Mouse (Mus musculus) small intestine, adult 2 months (tissue): Measurements from ENCODE around the gene Gadd45a. TPM values are rescaled to one million over a fixed set of nuclear protein-coding genes. Genes with fewer than 3 reads are reported as not detected.
"Not testable (repeated sequence)": the region's sequence is repeated elsewhere in the genome, so short reads cannot be mapped to it uniquely, and the experiment has no call there.

Experiments used
- H3K27ac ChIP-seq: fragments of 200-500 bp; 2 replicates; pipeline ENCODE4 v1.5.1; 2012; ENCODE audit warnings: low read depth, low read length, control low read depth, inconsistent platforms; ENCODE audit not compliant: insufficient read depth
- H3K27me3 ChIP-seq: fragments of 200-500 bp; 2 replicates; pipeline ENCODE4 v1.6.1; 2012; ENCODE audit warnings: mild to moderate bottlenecking, moderate library complexity, low read length, inconsistent platforms; ENCODE audit not compliant: control insufficient read depth, insufficient read depth
- H3K36me3 ChIP-seq: fragments of 200-500 bp; 2 replicates; pipeline ENCODE4 v1.6.1; 2012; ENCODE audit warnings: mild to moderate bottlenecking, low read length, control low read depth, inconsistent platforms; ENCODE audit not compliant: control insufficient read depth, insufficient read depth
- H3K4me1 ChIP-seq: fragments of 200-500 bp; 2 replicates; pipeline ENCODE4 v1.6.1; 2012; ENCODE audit warnings: low read length, inconsistent platforms, mixed read lengths; ENCODE audit not compliant: control insufficient read depth, insufficient read depth, insufficient read length
- H3K4me3 ChIP-seq: fragments of 200-500 bp; 2 replicates; pipeline ENCODE4 v1.5.1; 2012; ENCODE audit warnings: low read depth, mild to moderate bottlenecking, control low read depth, inconsistent platforms, low read length, moderate library complexity
- CTCF ChIP-seq: fragments of 200-500 bp; IDR thresholded peaks from 2 replicates; pipeline ENCODE4 v1.5.1; 2012; ENCODE audit warnings: low read depth, mild to moderate bottlenecking, control low read depth, inconsistent platforms, low read length, moderate library complexity, mixed read lengths; ENCODE audit not compliant: insufficient replicate concordance, insufficient read length; ENCODE audit errors: extremely low read depth
- POLR2A ChIP-seq: fragments of 200-500 bp; IDR thresholded peaks from 2 replicates; pipeline ENCODE4 v1.6.1; 2012; ENCODE audit warnings: low read depth, mild to moderate bottlenecking, control low read depth, inconsistent platforms, low read length, moderate library complexity
- WGBS: fragments of 180-500 bp; shearing (Covaris S2); methylation state at CpG from one replicate; pipeline ENCODE4 v1.1.7; 2018; 5-methylcytosine and 5-hydroxymethylcytosine counted together
- polyA plus RNA-seq: library from polyadenylated mRNA; depleted of rRNA; stranded (reverse); fragments of >200 nt; gene quantifications from 2 replicates; pipeline ENCODE4 v1.2.3, GENCODE M21; 2012

Gene Gadd45a
- polyA plus RNA-seq, 1 experiment: 209 TPM

DNA sequence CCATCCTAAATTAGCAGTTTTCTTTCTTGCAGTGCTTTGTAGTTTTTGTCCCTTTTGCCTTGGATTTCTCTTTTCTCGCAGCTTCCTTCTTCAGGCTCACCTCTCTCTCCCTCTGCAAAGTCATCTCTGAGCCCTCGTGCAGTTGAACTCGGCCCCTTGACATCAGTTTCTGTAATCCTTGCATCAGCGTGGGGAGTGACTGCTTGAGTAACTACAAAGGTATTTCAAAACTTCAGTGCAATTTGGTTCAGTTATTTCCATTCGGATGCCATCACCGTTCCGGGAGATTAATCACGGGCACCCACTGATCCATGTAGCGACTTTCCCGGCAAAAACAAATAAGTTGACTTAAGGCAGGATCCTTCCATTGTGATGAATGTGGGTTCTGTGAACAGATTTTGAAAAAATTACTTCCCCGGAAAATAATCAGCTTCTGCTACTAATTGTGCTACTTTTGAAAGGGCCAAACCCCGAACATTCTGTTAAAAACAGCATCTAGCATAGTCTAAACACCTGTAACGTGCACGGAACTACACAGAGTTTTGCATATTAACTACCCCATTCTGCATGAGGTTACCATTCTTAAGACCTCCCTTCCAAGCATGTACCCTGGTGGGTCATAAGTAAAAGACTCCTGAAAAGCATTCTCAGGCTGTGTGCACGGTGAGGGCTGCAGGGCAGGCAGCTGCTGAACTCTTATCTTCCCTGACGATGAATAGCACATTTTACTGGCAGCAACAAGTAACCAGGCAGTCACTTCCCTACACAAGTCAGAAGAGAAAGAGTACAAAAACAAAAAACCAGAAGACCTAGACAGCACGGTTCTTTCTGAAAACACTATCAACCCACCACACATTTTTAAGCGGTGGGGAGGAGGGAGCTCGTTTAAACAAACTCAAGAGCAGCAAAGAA, 1.6 kb downstream of the Gadd45a start:
- H3K4me1 ChIP-seq: no peaks in the 10 kb centered on the region; the same call in 1 of the 2 replicates
- WGBS: 12% methylated on average over 19 of the region's 19 CpGs
- peak overlapping the region; percentile 73 for H3K4me3 ChIP-seq
- TF ChIP-seq CTCF: no peak
- no peak for TF ChIP-seq POLR2A
- H3K27ac ChIP-seq: peak overlapping the region; percentile 92
- no peaks in the 10 kb centered on the region for H3K27me3 ChIP-seq
- H3K36me3 ChIP-seq: peaks cover 14% of the 10 kb centered on the region

DNA sequence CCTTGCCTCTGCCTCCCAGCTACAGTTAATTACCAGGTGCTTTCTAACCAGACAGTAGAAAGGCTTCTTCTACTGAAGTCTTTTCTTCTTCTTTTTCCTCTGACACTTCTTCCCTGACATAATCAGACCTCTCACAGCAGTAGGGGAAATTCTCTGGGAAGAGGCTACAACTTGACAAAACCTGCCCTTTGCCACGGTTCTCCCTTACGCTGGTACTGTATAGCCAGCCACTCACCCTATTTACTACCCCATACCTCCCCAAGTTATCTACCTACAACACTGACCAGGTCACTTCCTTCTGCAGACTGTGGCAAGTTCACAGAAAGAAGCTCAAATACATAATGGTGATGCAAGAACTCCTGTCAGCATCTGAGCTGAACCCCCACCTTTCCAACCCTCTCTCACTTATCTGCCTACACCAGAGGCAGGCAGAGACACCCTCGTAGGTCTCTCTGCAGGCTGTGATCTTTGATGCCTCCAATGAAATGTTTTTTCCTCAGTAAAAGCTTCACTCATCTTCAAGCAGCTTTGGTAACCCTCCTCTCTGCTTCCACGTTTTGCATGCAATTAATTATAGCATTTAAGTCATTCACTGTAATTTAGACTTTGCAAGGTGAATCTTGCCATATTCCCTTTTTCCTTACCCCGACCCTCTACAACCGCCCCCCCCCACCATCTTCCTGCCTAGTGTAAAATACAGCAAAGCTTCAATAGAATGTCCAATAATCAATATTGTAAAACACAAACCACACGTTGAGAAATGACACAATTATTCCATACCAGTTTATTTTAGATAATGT, 2.7 kb downstream of the Gadd45a start:
- Histone ChIP-seq H3K27ac (no peak overlapping the region), H3K4me3 (peak overlapping the region; percentile 17; the same call in 1 of the 2 replicates), H3K36me3 (peaks cover 14% of the 10 kb centered on the region), H3K27me3 (no peaks in the 10 kb centered on the region), H3K4me1 (peaks cover 2% of the 10 kb centered on the region; the same call in 1 of the 2 replicates)
- 54% methylated on average over 7 of the region's 7 CpGs for WGBS
- TF ChIP-seq POLR2A (no peak), CTCF (no peak)

DNA sequence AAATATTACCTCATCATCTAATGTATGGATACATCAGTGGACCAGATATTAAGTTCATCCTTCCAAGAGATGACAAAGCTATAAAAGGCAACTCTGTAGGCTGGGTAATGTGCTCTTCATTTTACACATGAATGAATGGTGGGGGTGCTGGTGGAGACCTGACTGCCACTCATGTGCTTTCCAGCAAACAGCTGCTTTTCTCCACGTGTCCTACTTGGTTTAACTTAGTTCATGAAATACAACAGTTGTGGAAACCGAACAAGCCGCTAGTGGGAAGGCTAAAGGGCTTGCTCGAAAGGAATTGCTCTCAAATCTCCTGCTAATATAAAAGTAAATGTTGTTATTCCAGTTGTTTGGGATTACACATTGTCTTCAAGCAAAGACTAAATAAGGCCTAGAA, 3.7 kb downstream of the Gadd45a start:
- Histone ChIP-seq H3K27ac (no peak overlapping the region), H3K27me3 (no peaks in the 10 kb centered on the region), H3K36me3 (peaks cover 14% of the 10 kb centered on the region), H3K4me3 (no peak overlapping the region), H3K4me1 (peaks cover 3% of the 10 kb centered on the region; the same call in 1 of the 2 replicates)
- WGBS: 80% methylated on average over 4 of the region's 4 CpGs
- no peak for TF ChIP-seq CTCF
- no peak for TF ChIP-seq POLR2A

DNA sequence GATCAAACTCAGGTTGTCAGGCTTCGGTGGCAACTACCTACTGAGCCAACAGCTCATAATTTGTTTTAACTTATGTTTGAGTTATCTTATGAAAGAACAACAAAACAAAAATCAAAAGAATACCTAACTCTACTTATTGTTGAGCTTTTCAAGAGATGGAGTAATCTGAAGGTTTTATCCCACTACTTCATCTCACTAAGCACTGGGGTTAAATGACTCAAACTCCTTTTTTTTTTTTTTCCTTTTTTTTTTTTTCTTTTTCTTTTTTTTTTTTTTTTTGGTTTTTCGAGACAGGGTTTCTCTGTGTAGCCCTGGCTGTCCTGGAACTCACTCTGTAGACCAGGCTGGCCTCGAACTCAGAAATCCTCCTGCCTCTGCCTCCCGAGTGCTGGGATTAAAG, 4.3 kb downstream of the Gadd45a start:
- not testable (repeated sequence) for H3K4me3 ChIP-seq, H3K27ac ChIP-seq, H3K4me1 ChIP-seq, H3K27me3 ChIP-seq
- WGBS: 84% methylated on average over 3 of the region's 4 CpGs
- H3K36me3 ChIP-seq: peaks cover 14% of the 10 kb centered on the region

DNA sequence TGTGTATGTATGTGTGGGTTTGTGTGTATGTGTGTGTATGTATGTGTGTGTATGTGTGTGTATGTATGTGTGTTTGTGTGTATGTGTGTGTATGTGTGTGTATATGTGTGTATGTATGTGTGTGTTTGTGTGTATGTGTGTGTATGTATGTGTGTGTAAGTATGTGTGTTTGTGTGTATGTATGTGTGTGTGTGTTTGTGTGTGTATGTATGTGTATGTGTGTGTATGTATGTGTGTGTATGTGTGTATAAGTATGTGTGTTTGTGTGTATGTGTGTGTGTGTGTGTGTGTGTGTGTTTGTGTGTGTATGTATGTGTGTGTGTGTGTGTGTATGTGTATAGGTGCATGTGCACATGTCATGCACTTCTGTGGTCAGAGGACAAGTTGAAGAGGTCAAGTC, 4.7 kb downstream of the Gadd45a start:
- not testable (repeated sequence) for H3K4me3 ChIP-seq, H3K27me3 ChIP-seq, H3K4me1 ChIP-seq, H3K27ac ChIP-seq
- H3K36me3 ChIP-seq: peaks cover 14% of the 10 kb centered on the region

DNA sequence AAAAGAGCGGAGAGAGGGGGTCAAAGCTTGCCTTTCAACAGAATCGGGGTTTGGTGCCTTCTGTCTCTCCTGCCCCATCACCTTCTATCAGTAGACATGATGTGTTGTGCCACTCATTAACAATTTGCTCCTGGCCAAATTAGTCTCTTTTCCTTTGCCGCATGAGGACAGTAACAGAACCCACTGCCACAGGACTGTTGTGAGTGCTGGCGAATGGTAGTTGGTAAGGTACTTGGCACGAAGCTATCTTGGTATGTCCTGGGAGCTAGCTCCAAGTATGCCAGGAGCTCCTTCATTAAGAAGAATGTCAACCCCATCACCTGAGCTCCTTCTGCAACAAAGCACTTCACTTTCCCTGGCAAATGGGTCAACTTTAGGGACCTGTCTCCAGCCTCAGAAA, 6.4 kb downstream of the Gadd45a start:
- WGBS: 88% methylated on average over 5 of the region's 5 CpGs
- no peak overlapping the region for H3K4me3 ChIP-seq
- TF ChIP-seq POLR2A (no peak), CTCF (no peak)

DNA sequence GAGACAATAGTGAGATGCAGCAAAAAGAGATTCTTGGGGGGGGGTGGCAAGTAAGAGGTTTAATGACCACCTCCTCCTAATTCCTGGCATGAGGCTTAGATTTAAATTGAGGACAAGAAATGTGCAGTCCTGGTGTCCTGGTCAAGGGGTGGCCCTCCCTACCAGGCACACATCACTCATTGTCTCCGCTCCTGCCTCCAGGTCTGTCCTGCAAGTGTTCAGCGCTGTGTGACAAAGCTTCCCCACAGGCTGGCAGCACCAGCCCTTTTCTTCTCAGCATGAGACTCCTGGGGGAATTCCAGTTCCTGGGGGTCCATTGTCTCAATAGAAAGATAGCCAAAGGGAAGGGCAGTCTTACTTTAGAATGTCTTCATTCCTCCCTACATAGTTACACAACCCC, 6.8 kb downstream of the Gadd45a start:
- 86% methylated on average over 2 of the region's 2 CpGs for WGBS
- H3K4me1 ChIP-seq: peaks cover 5% of the 10 kb centered on the region; the same call in 1 of the 2 replicates
- no peak overlapping the region for H3K4me3 ChIP-seq
- no peaks in the 10 kb centered on the region for H3K27me3 ChIP-seq
- no peak overlapping the region for H3K27ac ChIP-seq
- H3K36me3 ChIP-seq: peaks cover 10% of the 10 kb centered on the region
- TF ChIP-seq CTCF: no peak
- TF ChIP-seq POLR2A: no peak

More for the DNA sequence above, 6.4 kb downstream of the Gadd45a start:
- Histone ChIP-seq H3K27me3 (no peaks in the 10 kb centered on the region), H3K27ac (no peak overlapping the region), H3K4me1 (peaks cover 5% of the 10 kb centered on the region; the same call in 1 of the 2 replicates), H3K36me3 (peaks cover 13% of the 10 kb centered on the region)
